Mouse (Mus musculus): ENCODE data around the gene Lin28b. TPM values are rescaled to one million over a fixed set of nuclear protein-coding genes. Genes with fewer than 3 reads are reported as not detected.
"Not testable (repeated sequence)": the region's sequence is repeated elsewhere in the genome, so short reads cannot be mapped to it uniquely, and the experiment has no call there.

The Lin28b gene
- polyA plus RNA-seq, 1 experiment from 2014 or later = 17.1 TPM

GRCm38 (mm10) chr10:45348143-45348542 is 138.1 kb downstream of the Lin28b start:
- ATAC-seq (ENCODE audit: low FRiP score); H3K4me2 ChIP-seq (replicated peaks; ENCODE audit: low read depth, low read length); H3K9me3 ChIP-seq (ENCODE audit: control insufficient read depth, low read length); DNase-seq (ENCODE audit: low spot score); H3K36me3 ChIP-seq (ENCODE audit: control insufficient read depth, insufficient read depth, low read length); H3K27ac ChIP-seq (ENCODE audit: low read depth, low read length); H3K4me1 ChIP-seq (replicated peaks; ENCODE audit: control insufficient read depth, insufficient read depth, low read length); H3K9ac ChIP-seq (ENCODE audit: low read depth, low read length); H3K27me3 ChIP-seq (ENCODE audit: control insufficient read depth, insufficient read depth, low read length); H3K4me3 ChIP-seq (ENCODE audit: low read depth, low read length): not testable (repeated sequence)
- WGBS = 82% methylated on average over 3 of the region's 3 CpGs

- no peaks in the 10 kb centered on the region for H3K9me3 ChIP-seq (ENCODE audit: control insufficient read depth, low read length)
- H3K4me2 ChIP-seq (replicated peaks; ENCODE audit: low read depth, low read length) = no peak overlapping the region
- DNase-seq (ENCODE audit: low spot score) (peak; percentile 27), ATAC-seq (ENCODE audit: low FRiP score) (peak; percentile 66; the same call in 1 of the 2 replicates)
- H3K27ac ChIP-seq (ENCODE audit: low read depth, low read length) = no peak overlapping the region
- no peak overlapping the region for H3K4me3 ChIP-seq (ENCODE audit: low read depth, low read length)
- H3K27me3 ChIP-seq (ENCODE audit: control insufficient read depth, insufficient read depth, low read length) = no peaks in the 10 kb centered on the region
- no peak overlapping the region for H3K9ac ChIP-seq (ENCODE audit: low read depth, low read length)
- H3K36me3 ChIP-seq (ENCODE audit: control insufficient read depth, insufficient read depth, low read length) = no peaks in the 10 kb centered on the region
- WGBS = 73% methylated on average over 9 of the region's 9 CpGs
- H3K4me1 ChIP-seq (replicated peaks; ENCODE audit: control insufficient read depth, insufficient read depth, low read length) = no peaks in the 10 kb centered on the region
Measured at GRCm38 (mm10) chr10:45345217-45345616, 141.0 kb downstream of the Lin28b start.

GRCm38 (mm10) chr10:45344381-45344780 is 141.8 kb downstream of the Lin28b start:
- DNase-seq (ENCODE audit: low spot score) (no peak), ATAC-seq (ENCODE audit: low FRiP score) (no peak)

GRCm38 (mm10) chr10:45339106-45339505 is 147.1 kb downstream of the Lin28b start:
- no peak overlapping the region for H3K27ac ChIP-seq (ENCODE audit: low read depth, low read length)
- ATAC-seq (ENCODE audit: low FRiP score) (no peak), DNase-seq (ENCODE audit: low spot score) (no peak)
- no peak overlapping the region for H3K4me2 ChIP-seq (replicated peaks; ENCODE audit: low read depth, low read length)
- no peaks in the 10 kb centered on the region for H3K9me3 ChIP-seq (ENCODE audit: control insufficient read depth, low read length)
- peaks cover 11% of the 10 kb centered on the region for H3K27me3 ChIP-seq (ENCODE audit: control insufficient read depth, insufficient read depth, low read length)
- H3K36me3 ChIP-seq (ENCODE audit: control insufficient read depth, insufficient read depth, low read length) = no peaks in the 10 kb centered on the region
- H3K4me1 ChIP-seq (replicated peaks; ENCODE audit: control insufficient read depth, insufficient read depth, low read length) = no peaks in the 10 kb centered on the region
- H3K9ac ChIP-seq (ENCODE audit: low read depth, low read length) = no peak overlapping the region
- no peak overlapping the region for H3K4me3 ChIP-seq (ENCODE audit: low read depth, low read length)
- 81% methylated on average over 7 of the region's 7 CpGs for WGBS

More at GRCm38 (mm10) chr10:45344381-45344780, 141.8 kb downstream of the Lin28b start:
- no peaks in the 10 kb centered on the region for H3K4me1 ChIP-seq (replicated peaks; ENCODE audit: control insufficient read depth, insufficient read depth, low read length)
- WGBS = 83% methylated on average over 4 of the region's 4 CpGs
- no peaks in the 10 kb centered on the region for H3K36me3 ChIP-seq (ENCODE audit: control insufficient read depth, insufficient read depth, low read length)
- H3K4me2 ChIP-seq (replicated peaks; ENCODE audit: low read depth, low read length) = no peak overlapping the region
- H3K27ac ChIP-seq (ENCODE audit: low read depth, low read length) = no peak overlapping the region
- no peak overlapping the region for H3K9ac ChIP-seq (ENCODE audit: low read depth, low read length)
- H3K4me3 ChIP-seq (ENCODE audit: low read depth, low read length) = no peak overlapping the region
- H3K27me3 ChIP-seq (ENCODE audit: control insufficient read depth, insufficient read depth, low read length) = no peaks in the 10 kb centered on the region
- H3K9me3 ChIP-seq (ENCODE audit: control insufficient read depth, low read length) = no peaks in the 10 kb centered on the region

- Histone ChIP-seq H3K27me3 (ENCODE audit: control insufficient read depth, insufficient read depth, low read length) (peaks cover 11% of the 10 kb centered on the region), H3K4me3 (ENCODE audit: low read depth, low read length) (peak within 1 kb of the TSS; percentile 65), H3K4me2 (replicated peaks; ENCODE audit: low read depth, low read length) (peak within 1 kb of the TSS; percentile 88), H3K27ac (ENCODE audit: low read depth, low read length) (no peak within 1 kb of the TSS), H3K9me3 (ENCODE audit: control insufficient read depth, low read length) (no peaks in the 10 kb centered on the region), H3K4me1 (replicated peaks; ENCODE audit: control insufficient read depth, insufficient read depth, low read length) (no peaks in the 10 kb centered on the region), H3K36me3 (ENCODE audit: control insufficient read depth, insufficient read depth, low read length) (no peaks in the 10 kb centered on the region), H3K9ac (ENCODE audit: low read depth, low read length) (peak within 1 kb of the TSS; percentile 73)
- peak; percentile 69 for DNase-seq (ENCODE audit: low spot score)
- ATAC-seq (ENCODE audit: low FRiP score) = peak; percentile 84
- WGBS = 2% methylated on average over 61 of the region's 116 CpGs
Measured at GRCm38 (mm10) chr10:45335434-45336422, 150.5 kb downstream of the Lin28b start, which contains the start of gene Bves. Gene Bves, plus strand, starts transcription at chr10:45335772.

- H3K36me3 ChIP-seq (ENCODE audit: control insufficient read depth, insufficient read depth, low read length) = no peaks in the 10 kb centered on the region
- H3K4me1 ChIP-seq (replicated peaks; ENCODE audit: control insufficient read depth, insufficient read depth, low read length) = no peaks in the 10 kb centered on the region
- peaks cover 11% of the 10 kb centered on the region for H3K27me3 ChIP-seq (ENCODE audit: control insufficient read depth, insufficient read depth, low read length)
- peak overlapping the region; percentile 65 for H3K4me3 ChIP-seq (ENCODE audit: low read depth, low read length)
- no peak overlapping the region for H3K27ac ChIP-seq (ENCODE audit: low read depth, low read length)
- 24% methylated on average over 7 of the region's 7 CpGs for WGBS
- H3K4me2 ChIP-seq (replicated peaks; ENCODE audit: low read depth, low read length) = no peak overlapping the region; the same call in 1 of the 2 replicates
- DNase-seq (ENCODE audit: low spot score) (peak; percentile 36), ATAC-seq (ENCODE audit: low FRiP score) (peak; percentile 30; the same call in 1 of the 2 replicates)
- no peaks in the 10 kb centered on the region for H3K9me3 ChIP-seq (ENCODE audit: control insufficient read depth, low read length)
- no peak overlapping the region for H3K9ac ChIP-seq (ENCODE audit: low read depth, low read length)
Measured at GRCm38 (mm10) chr10:45334925-45335324, 151.3 kb downstream of the Lin28b start.

- DNase-seq (ENCODE audit: low spot score) (no peak), ATAC-seq (ENCODE audit: low FRiP score) (peak; percentile 54; the same call in 1 of the 2 replicates)
- Histone ChIP-seq H3K9ac (ENCODE audit: low read depth, low read length) (no peak overlapping the region), H3K9me3 (ENCODE audit: control insufficient read depth, low read length) (no peaks in the 10 kb centered on the region), H3K27me3 (ENCODE audit: control insufficient read depth, insufficient read depth, low read length) (no peaks in the 10 kb centered on the region), H3K4me3 (ENCODE audit: low read depth, low read length) (no peak overlapping the region), H3K4me1 (replicated peaks; ENCODE audit: control insufficient read depth, insufficient read depth, low read length) (no peaks in the 10 kb centered on the region), H3K4me2 (replicated peaks; ENCODE audit: low read depth, low read length) (no peak overlapping the region), H3K27ac (ENCODE audit: low read depth, low read length) (no peak overlapping the region), H3K36me3 (ENCODE audit: control insufficient read depth, insufficient read depth, low read length) (no peaks in the 10 kb centered on the region)
- WGBS = 84% methylated on average over 7 of the region's 7 CpGs
Measured at GRCm38 (mm10) chr10:45328196-45329000, 157.8 kb downstream of the Lin28b start.

All from hindbrain, embryonic 11.5 days (tissue).